Mouse (Mus musculus): Measurements from ENCODE around the gene Atf7ip.

DNA sequence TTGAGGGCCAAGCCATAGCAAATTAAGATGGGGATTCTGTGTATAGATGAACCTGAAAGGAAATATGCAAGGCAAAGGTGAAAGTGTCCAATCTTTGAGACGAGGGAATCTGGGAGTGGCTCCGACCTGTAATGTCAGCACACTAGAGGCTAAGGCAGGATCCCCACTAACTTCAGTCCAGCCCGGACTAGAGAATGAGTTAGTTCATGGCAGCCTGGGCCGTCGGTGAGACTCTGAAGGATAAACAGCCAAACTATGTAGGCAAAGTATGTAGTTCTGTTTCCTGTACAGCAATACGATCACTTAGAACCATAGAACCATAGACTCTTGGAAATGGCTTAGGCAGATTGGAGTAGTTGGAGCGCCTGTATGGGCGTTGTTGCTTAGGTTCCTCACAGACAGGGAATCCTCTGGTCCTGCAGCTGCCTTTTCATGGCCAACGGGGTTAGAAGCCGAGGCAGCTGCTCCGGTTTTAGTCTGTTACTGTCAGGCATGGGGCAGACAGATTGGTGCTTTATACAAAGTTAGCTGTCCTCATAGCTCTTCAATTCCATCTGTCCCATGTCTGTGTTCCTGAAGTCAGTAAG, 39.4 kb downstream of the Atf7ip start:
- no peak for TF ChIP-seq POLR2A (IDR thresholded peaks at IDR 0.05; ENCODE audit: low read depth, low read length)
- TF ChIP-seq CTCF (IDR thresholded peaks at IDR 0.05; ENCODE audit: borderline replicate concordance, insufficient read depth, low read length): no peak
